Mouse (Mus musculus) limb, embryonic 11.5 days (tissue): ENCODE measurements around the gene Krt222. TPM values are rescaled to one million over a fixed set of nuclear protein-coding genes. Genes with fewer than 3 reads are reported as not detected.
A peak's percentile ranks its signal among the peaks of the same experiment; 100 is the strongest.

Experiments used
- ATAC-seq: fragments of 200-750 bp; cut with Nextera tagmentation; 2 replicates; pipeline ENCODE4 v1.8.0; 2017; ENCODE audit warnings: low read depth; ENCODE audit not compliant: insufficient number of reproducible peaks, low FRiP score, low TSS enrichment
- DNase-seq: peaks from one replicate; pipeline ENCODE4 v3.0.0-alpha.2; 2015; ENCODE audit warnings: low spot score
- H3K27ac ChIP-seq: fragments of 300-500 bp; sonication (generic); replicated peaks from 2 replicates; pipeline ENCODE4 v1.5.1; 2014; ENCODE audit warnings: low read depth, mild to moderate bottlenecking, low read length
- H3K27me3 ChIP-seq: fragments of 300-500 bp; sonication (generic); 2 replicates; pipeline ENCODE4 v1.6.1; 2014; ENCODE audit warnings: mild to moderate bottlenecking, low read length, mixed read lengths; ENCODE audit not compliant: control insufficient read depth, insufficient read depth
- H3K36me3 ChIP-seq: fragments of 300-500 bp; sonication (generic); 2 replicates; pipeline ENCODE4 v1.6.1; 2014; ENCODE audit warnings: mild to moderate bottlenecking, low read length, moderate library complexity, mixed read lengths; ENCODE audit not compliant: control insufficient read depth, insufficient read depth
- H3K4me1 ChIP-seq: fragments of 300-500 bp; sonication (generic); 2 replicates; pipeline ENCODE4 v1.6.1; 2014; ENCODE audit warnings: low read length, mixed read lengths; ENCODE audit not compliant: control insufficient read depth, insufficient read depth
- H3K4me2 ChIP-seq: fragments of 300-500 bp; sonication (generic); 2 replicates; pipeline ENCODE4 v1.6.1; 2014; ENCODE audit warnings: low read depth, mild to moderate bottlenecking, moderate library complexity; ENCODE audit not compliant: severe bottlenecking
- H3K4me3 ChIP-seq: fragments of 300-500 bp; sonication (generic); 2 replicates; pipeline ENCODE4 v1.5.1; 2014; ENCODE audit warnings: low read depth, low read length
- H3K9ac ChIP-seq: fragments of 300-500 bp; sonication (generic); 2 replicates; pipeline ENCODE4 v1.6.1; 2014; ENCODE audit warnings: mild to moderate bottlenecking, low read length
- H3K9me3 ChIP-seq: fragments of 300-500 bp; sonication (generic); 2 replicates; pipeline ENCODE4 v1.6.1; 2016; ENCODE audit warnings: low read length; ENCODE audit not compliant: control insufficient read depth
- WGBS: fragments of 180-500 bp; shearing (Covaris S2); extraction: QIAGEN DNeasy Blood & Tissue Kit; methylation state at CpG from one replicate; pipeline ENCODE4 v1.1.7; 2014; 5-methylcytosine and 5-hydroxymethylcytosine counted together
- polyA plus RNA-seq: library from polyadenylated mRNA; unstranded; fragments of >200 nt; fragmentation: Nextera tagmentation; extraction: Ambion mirVana; gene quantifications from 2 replicates; pipeline ENCODE4 v1.2.1, GENCODE M21; 2014

Gene Krt222
- polyA plus RNA-seq, 1 experiment from 2014 or later: 0.16 TPM

DNA sequence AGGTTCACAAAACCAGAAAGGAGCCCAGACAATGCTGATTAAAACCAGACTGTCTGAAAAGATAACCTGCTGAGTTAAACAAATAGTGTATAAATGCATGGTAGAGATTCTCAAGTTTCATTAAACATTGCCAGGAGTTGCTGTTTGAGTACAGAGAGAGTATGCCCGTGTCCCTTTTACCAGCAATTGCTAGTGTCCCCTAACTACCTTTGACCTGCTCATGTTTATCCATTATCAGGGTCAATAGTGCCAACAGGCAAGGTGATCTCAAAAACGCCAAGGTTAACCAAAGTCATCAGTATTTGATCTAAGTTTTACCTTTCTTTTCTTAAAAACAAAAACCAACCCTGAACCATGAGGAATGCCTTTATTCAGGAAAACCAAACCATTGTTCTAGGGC, 31.9 kb downstream of the Krt222 start:
- Histone ChIP-seq H3K27me3 (no peaks in the 10 kb centered on the region), H3K9ac (no peak overlapping the region), H3K27ac (no peak overlapping the region), H3K36me3 (peaks cover 30% of the 10 kb centered on the region), H3K4me1 (no peaks in the 10 kb centered on the region), H3K4me2 (no peak overlapping the region), H3K4me3 (no peak overlapping the region), H3K9me3 (no peaks in the 10 kb centered on the region)
- WGBS: 73% methylated on average over 2 of the region's 2 CpGs
- ATAC-seq: no peak
- DNase-seq: no peak

DNA sequence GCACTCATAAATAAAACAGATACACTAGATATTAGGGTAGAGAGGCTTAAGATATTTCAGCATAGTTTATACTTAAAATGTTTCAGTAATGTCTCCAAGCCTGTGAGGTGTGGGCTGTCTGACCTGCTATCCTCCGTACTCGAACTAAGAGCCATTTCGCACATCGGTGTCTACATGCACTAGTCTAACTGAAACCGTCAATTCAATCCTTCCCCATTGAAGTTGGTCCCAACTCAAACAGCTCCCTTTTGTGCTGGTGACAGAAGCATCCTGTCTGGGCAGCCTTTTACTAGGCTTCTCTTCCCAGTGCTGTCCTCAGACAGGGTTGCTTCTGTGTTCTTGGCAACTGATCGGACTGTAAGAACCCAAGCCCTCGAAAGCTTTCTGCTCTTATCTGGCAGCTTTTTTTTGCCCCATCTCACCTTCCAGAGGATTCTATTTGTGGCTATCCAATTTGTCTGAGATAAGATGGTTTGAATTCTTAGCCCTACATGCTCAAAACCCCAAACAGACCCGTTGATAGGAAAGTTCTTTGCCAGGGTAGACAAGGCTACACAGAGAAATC, 35.7 kb downstream of the Krt222 start:
- Histone ChIP-seq H3K27me3 (no peaks in the 10 kb centered on the region), H3K9ac (no peak overlapping the region), H3K4me3 (no peak overlapping the region), H3K27ac (no peak overlapping the region), H3K9me3 (no peaks in the 10 kb centered on the region), H3K4me1 (no peaks in the 10 kb centered on the region), H3K36me3 (peaks cover 19% of the 10 kb centered on the region), H3K4me2 (no peak overlapping the region)
- DNase-seq (peak; percentile 38), ATAC-seq (no peak)
- whole genome bisulfite sequencing: 74% methylated on average over 8 of the region's 8 CpGs

DNA sequence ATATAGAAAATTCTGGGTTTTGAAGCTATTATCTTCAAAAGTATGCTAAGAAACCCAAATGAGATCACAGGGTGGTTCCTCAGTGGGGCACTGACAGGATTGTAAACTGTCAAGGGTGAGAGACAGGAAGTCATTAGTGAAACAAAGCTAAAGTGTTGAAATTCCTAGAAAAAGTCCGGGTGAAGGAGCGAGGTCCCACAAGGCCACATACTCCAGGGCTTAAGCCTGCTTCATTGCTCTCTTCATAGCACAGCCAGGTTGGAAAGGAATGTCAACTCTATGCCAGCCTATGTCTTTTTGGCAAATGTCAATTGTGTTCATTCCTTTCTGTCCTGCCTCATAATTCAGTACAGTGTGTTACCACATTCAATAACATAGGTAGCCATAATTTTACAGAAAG, 36.4 kb downstream of the Krt222 start:
- Histone ChIP-seq H3K9ac (no peak overlapping the region), H3K27ac (no peak overlapping the region), H3K9me3 (no peaks in the 10 kb centered on the region), H3K4me3 (no peak overlapping the region), H3K27me3 (no peaks in the 10 kb centered on the region), H3K4me1 (no peaks in the 10 kb centered on the region), H3K4me2 (no peak overlapping the region), H3K36me3 (peaks cover 14% of the 10 kb centered on the region)
- WGBS: 10% methylated on average over 2 of the region's 2 CpGs
- ATAC-seq (no peak), DNase-seq (no peak)

DNA sequence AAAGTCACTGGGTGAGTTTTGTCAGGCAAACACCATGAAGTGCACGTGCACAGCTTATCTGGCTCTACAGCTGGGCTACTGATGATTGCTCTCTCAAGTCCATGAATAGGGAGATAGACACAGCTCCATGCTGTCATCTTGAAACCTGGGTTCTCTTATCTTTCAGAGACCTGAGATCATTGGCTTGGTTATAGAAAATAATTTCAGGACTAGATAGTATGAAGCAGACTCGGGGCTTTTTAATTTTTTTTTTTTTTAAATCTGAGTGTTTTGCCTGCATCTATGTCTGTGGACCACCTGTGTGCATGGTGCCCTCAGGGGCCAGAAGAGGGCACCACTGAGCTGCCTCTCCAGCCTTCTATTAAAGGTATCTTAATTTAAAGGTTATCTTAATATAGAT, 36.9 kb downstream of the Krt222 start:
- Histone ChIP-seq H3K36me3 (peaks cover 11% of the 10 kb centered on the region), H3K9ac (no peak overlapping the region), H3K4me2 (no peak overlapping the region), H3K27me3 (no peaks in the 10 kb centered on the region), H3K4me3 (no peak overlapping the region), H3K27ac (no peak overlapping the region), H3K4me1 (no peaks in the 10 kb centered on the region), H3K9me3 (no peaks in the 10 kb centered on the region)
- WGBS: 21% methylated on average over 2 of the region's 2 CpGs
- ATAC-seq (no peak), DNase-seq (peak; percentile 43)

DNA sequence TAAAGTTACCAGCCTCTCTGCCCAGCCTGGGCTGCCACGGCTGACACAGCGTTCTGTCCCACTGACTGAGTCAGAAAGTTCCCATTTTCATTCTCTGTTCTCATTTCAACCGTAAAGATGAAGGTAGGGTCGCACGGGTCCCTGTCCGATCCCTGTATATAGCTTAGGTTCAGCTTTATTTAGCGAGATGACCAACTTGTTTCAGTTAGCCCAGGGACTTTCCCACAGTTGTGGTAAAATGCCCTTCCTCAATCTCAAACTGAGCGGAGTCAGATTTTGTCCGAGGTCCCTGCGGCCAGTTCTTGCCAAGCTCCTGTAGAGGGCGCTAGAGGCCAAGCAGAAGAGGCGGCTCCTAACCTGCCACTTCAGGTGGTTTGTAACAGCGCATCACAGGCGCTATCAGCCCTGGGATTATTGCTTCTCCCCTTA, 54.7 kb downstream of the Krt222 start:
- Histone ChIP-seq H3K4me3 (no peak overlapping the region), H3K36me3 (no peaks in the 10 kb centered on the region), H3K4me2 (no peak overlapping the region), H3K27me3 (no peaks in the 10 kb centered on the region), H3K27ac (no peak overlapping the region), H3K9me3 (no peaks in the 10 kb centered on the region), H3K4me1 (no peaks in the 10 kb centered on the region), H3K9ac (no peak overlapping the region)
- no peak for ATAC-seq
- DNase-seq: peak; percentile 73
- WGBS: 21% methylated on average over 14 of the region's 14 CpGs

DNA sequence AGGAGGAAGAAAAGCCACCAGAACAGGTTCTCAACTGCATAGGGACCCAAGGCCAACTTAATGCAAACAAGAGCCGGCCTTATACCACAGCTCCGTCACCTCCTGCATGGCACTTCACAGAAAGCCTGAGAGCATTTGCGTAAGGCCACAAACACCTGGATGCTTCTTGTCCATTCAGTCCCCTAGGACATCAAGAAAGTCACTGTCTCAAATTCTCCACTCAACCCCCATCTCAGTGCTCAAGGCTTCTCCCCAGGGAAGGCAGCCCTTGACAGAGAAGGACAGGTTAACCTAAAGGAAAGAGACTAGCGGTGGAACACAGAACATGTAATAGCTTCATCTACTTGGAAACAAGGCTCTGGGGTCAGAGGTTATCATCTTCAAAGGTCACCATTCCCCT, 56.5 kb downstream of the Krt222 start:
- Histone ChIP-seq H3K9ac (no peak overlapping the region), H3K27me3 (no peaks in the 10 kb centered on the region), H3K27ac (no peak overlapping the region), H3K4me3 (no peak overlapping the region), H3K4me1 (no peaks in the 10 kb centered on the region), H3K9me3 (no peaks in the 10 kb centered on the region), H3K4me2 (no peak overlapping the region), H3K36me3 (no peaks in the 10 kb centered on the region)
- ATAC-seq (no peak), DNase-seq (no peak)
- WGBS: 75% methylated on average over 4 of the region's 4 CpGs

DNA sequence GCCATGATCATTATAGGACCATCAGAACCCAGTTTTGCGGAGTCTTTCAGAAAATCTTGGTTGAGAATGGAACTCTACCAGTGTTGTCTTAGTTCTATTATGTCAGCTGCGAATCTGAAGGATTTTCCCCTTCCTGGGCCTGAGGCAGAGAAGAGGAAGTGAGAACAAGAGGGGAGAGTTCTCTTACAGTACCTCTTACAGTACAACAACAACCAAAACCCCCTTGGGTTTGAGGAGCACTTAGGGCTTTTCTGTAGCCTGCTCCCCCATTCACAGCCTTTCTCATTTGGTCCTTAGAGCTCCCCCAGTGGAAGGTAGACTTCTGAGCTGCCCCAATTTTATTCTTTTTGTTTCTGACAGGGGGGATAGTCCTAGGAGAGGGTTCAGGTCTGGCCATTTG, 57.0 kb downstream of the Krt222 start:
- Histone ChIP-seq H3K9me3 (no peaks in the 10 kb centered on the region), H3K36me3 (no peaks in the 10 kb centered on the region), H3K4me2 (no peak overlapping the region), H3K4me1 (no peaks in the 10 kb centered on the region), H3K27ac (no peak overlapping the region), H3K4me3 (no peak overlapping the region), H3K9ac (no peak overlapping the region), H3K27me3 (no peaks in the 10 kb centered on the region)
- WGBS: 83% methylated on average over 2 of the region's 2 CpGs
- DNase-seq: no peak
- no peak for ATAC-seq

Other genes starting within 250 kb of the Krt222 start
- 422 and 448 TPM in 2 replicates for gene Top2a, start 219.9 kb downstream of the Krt222 start, polyA plus RNA-seq
- 799 and 884 TPM in 2 replicates for gene Igfbp4, start 202.8 kb downstream of the Krt222 start, polyA plus RNA-seq
- 1.2 and 1.6 TPM in 2 replicates for gene Tns4, start 154.8 kb downstream of the Krt222 start, polyA plus RNA-seq
- 1.0 and 1.3 TPM in 2 replicates for gene Ccr7, start 89.0 kb downstream of the Krt222 start, polyA plus RNA-seq
- gene Smarce1, start 13.1 kb downstream of the Krt222 start, polyA plus RNA-seq: 261 and 272 TPM in 2 replicates
- gene Krt24, start 41.2 kb upstream of the Krt222 start, polyA plus RNA-seq: 0.51 TPM in 1 of 2 replicates, not detected in the other
- gene Krt25, start 78.9 kb upstream of the Krt222 start, polyA plus RNA-seq: not detected in 2 replicates
- gene Krt26, start 93.9 kb upstream of the Krt222 start, polyA plus RNA-seq: not detected in 2 replicates
- gene Krt27, start 107.0 kb upstream of the Krt222 start, polyA plus RNA-seq: not detected in 2 replicates
- gene Krt28, start 130.8 kb upstream of the Krt222 start, polyA plus RNA-seq: 0.41 and 0.47 TPM in 2 replicates
- 23.8 and 24.0 TPM in 2 replicates for gene Krt10, start 145.3 kb upstream of the Krt222 start, polyA plus RNA-seq
- not detected in 2 replicates for gene Krt12, start 178.2 kb upstream of the Krt222 start, polyA plus RNA-seq
- gene Krt20, start 194.1 kb upstream of the Krt222 start, polyA plus RNA-seq: 0.32 and 0.44 TPM in 2 replicates
- 0.24 and 0.35 TPM in 2 replicates for gene Krt23, start 249.1 kb upstream of the Krt222 start, polyA plus RNA-seq